Mouse (Mus musculus): ENCODE measurements around the gene Ep400. TPM values are rescaled to one million over a fixed set of nuclear protein-coding genes. Genes with fewer than 3 reads are reported as not detected.
"Not testable (repeated sequence)": the region's sequence is repeated elsewhere in the genome, so short reads cannot be mapped to it uniquely, and the experiment has no call there.

Ep400 gene
- polyA plus RNA-seq, 1 experiment, result 18.5 TPM

DNA sequence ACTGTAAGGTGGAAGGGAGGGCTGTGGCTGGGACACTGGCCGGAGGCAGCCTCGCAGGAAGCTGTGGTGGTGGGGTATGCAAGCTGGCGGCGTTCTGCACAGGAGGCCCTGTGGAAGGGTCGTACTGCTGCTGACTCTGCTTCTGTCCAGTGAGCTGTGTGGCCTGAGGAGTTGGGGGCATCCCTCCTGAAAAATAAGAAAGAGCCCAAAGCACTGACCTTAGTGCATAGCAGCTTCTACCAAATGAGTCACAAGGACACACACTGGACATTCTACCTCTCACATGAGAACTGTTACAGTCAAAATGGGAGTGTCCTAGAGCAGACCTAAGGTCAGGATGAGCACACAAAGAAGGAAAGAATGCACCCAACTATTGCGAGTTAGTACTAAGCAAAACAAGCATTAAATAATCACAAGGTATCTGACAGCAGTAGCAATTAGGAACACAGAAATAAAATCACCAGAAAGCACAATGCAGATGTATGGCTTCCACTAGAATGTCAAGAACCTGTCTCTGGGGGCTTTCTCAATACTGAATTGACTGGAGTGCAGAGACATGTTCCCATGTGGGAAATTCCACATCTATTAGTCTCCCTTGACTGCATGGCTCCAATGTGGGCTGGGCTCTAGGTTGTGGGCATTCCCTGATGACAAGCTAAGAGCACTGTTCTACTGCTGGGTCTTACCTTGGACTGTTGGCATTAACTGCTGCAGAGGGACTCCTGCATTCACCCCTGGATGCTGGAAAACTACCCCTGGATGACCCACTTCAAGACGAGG is 30.8 kb downstream of the Ep400 start:
- TF ChIP-seq GATA1 (IDR thresholded peaks at IDR 0.05; ENCODE audit: borderline replicate concordance, low read length) (no peak), FLI1 (IDR thresholded peaks at IDR 0.05; ENCODE audit: low read length) (no peak)
- Histone ChIP-seq H3K4me1 (peaks cover 42% of the 10 kb centered on the region), H3K27me3 (replicated peaks) (no peaks in the 10 kb centered on the region), H3K4me3 (replicated peaks) (no peak overlapping the region), H3K36me3 (replicated peaks; ENCODE audit: low read length) (peaks cover 78% of the 10 kb centered on the region), H3K9me3 (no peaks in the 10 kb centered on the region)

DNA sequence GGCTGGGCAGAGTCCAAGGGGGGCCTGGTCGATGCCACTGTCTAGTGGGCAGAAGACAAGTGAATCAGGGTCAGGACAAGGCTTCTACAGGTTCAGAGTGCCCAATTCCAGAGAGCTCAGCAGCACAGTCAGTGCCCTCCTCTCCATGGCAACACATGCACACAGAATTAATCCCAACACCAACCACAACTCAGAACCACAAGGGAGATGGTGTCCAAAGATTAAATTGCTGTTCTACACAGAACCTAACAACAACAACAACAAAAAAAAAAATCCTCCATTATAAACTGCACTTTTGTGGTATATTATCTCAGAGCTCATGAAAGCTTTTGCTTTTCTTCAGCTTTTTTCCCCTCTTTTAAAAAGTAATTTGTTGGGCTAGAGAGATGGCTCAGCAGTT is 34.9 kb downstream of the Ep400 start:
- Histone ChIP-seq H3K4me3 (replicated peaks) (no peak overlapping the region), H3K36me3 (replicated peaks; ENCODE audit: low read length) (peaks cover 92% of the 10 kb centered on the region), H3K9me3 (no peaks in the 10 kb centered on the region), H3K4me1 (peaks cover 32% of the 10 kb centered on the region), H3K27me3 (replicated peaks) (no peaks in the 10 kb centered on the region)
- TF ChIP-seq FLI1 (IDR thresholded peaks at IDR 0.05; ENCODE audit: low read length) (no peak), GATA1 (IDR thresholded peaks at IDR 0.05; ENCODE audit: borderline replicate concordance, low read length) (no peak)

DNA sequence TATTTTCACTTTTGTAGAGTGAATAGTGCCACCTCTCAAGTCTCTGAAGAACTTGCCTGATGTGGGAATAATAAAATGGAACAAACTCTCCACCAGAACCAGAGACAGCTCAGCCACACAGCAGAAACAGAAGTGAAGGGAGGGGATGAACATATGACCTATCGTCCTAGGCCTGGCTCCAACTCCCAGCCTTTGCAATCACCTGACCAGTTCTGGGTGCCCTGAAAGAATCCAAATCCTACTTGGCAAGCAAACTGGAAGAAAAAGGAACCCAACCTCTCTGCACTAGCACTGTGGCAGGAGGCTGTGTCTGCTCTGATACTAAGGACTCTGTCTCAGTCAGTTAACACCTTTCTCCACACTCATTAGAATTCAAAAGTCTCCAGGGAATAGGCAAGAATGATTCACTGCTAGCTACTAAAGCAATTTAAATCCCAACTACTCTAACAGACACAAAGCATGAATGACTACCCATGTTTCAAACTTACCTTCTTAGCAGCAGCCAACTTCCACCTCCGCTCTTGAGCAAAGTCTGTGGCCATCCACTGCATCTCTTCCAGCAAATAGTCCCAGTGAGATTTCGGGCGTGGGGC is 37.2 kb downstream of the Ep400 start:
- H3K36me3 ChIP-seq (replicated peaks; ENCODE audit: low read length), result peaks cover 90% of the 10 kb centered on the region
- H3K27me3 ChIP-seq (replicated peaks), result no peaks in the 10 kb centered on the region
- TF ChIP-seq FLI1 (IDR thresholded peaks at IDR 0.05; ENCODE audit: low read length), result no peak
- no peak for TF ChIP-seq GATA1 (IDR thresholded peaks at IDR 0.05; ENCODE audit: borderline replicate concordance, low read length)
- peaks cover 21% of the 10 kb centered on the region for H3K4me1 ChIP-seq
- H3K4me3 ChIP-seq (replicated peaks), result no peak overlapping the region
- no peaks in the 10 kb centered on the region for H3K9me3 ChIP-seq

DNA sequence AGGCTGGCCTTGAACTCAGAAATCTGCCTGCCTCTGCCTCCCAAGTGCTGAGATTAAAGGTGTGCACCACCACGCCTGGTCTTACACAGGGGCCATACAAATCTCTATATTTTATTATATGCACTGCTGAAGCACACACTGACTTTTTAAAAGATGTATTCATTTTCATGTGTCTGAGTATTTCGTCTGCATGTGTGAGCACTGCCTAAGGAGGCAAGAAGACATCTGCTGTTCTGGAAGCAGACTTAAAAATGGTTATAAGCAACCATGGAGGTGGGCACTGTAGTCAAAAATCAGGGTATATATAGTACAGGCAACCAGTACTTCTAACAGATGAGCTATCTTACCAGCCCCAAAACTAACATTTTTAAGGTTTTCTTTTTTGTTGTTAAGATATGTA is 39.3 kb downstream of the Ep400 start:
- Histone ChIP-seq H3K9me3 (no peaks in the 10 kb centered on the region), H3K27me3 (replicated peaks) (no peaks in the 10 kb centered on the region), H3K4me3 (replicated peaks) (no peak overlapping the region), H3K4me1 (peaks cover 10% of the 10 kb centered on the region), H3K36me3 (replicated peaks; ENCODE audit: low read length) (peaks cover 90% of the 10 kb centered on the region)
- TF ChIP-seq FLI1 (IDR thresholded peaks at IDR 0.05; ENCODE audit: low read length) (no peak), GATA1 (IDR thresholded peaks at IDR 0.05; ENCODE audit: borderline replicate concordance, low read length) (no peak)

DNA sequence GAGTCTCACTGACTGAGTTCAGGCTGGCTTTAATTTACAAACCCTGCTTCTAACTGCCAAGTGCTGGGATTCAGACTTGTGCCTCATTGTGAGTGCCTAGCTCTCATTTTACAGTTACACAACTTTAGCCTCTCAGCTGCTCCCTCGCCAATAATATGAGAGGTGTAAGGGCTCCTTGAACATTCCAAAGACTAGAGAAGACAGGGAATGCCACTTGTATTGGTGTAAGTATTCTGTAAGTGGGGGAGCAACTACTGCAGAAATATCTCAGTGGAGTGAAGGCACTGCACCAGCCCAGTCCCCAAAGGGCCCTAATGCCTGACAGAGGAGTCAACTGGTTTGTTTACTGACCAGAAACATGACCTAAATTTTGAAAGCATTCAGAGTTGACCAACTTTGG is 42.7 kb downstream of the Ep400 start:
- no peaks in the 10 kb centered on the region for H3K27me3 ChIP-seq (replicated peaks)
- H3K36me3 ChIP-seq (replicated peaks; ENCODE audit: low read length), result peaks cover 93% of the 10 kb centered on the region
- H3K4me1 ChIP-seq, result no peaks in the 10 kb centered on the region
- no peaks in the 10 kb centered on the region for H3K9me3 ChIP-seq
- TF ChIP-seq GATA1 (IDR thresholded peaks at IDR 0.05; ENCODE audit: borderline replicate concordance, low read length) (no peak), FLI1 (IDR thresholded peaks at IDR 0.05; ENCODE audit: low read length) (no peak)
- no peak overlapping the region for H3K4me3 ChIP-seq (replicated peaks)

DNA sequence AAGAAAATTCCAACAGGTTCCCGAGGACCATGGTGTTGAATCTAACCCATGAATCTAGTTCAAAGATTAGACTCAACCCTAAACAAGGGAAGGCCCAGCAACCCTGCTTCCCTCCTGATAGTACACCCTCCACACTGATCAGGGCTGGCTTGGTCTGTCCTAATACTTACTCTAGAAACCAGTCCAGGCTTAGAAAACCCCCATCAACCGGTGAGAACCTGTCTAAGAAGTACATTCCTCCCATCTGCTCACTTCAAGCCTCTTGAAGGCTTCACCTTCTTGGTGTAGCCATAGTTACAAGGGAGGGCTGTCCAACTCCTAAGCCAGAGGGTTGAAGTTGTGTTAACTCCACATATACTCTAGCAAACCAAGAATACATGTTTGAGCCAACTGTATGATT is 47.0 kb downstream of the Ep400 start:
- H3K4me3 ChIP-seq (replicated peaks), result no peak overlapping the region
- no peak for TF ChIP-seq FLI1 (IDR thresholded peaks at IDR 0.05; ENCODE audit: low read length)
- TF ChIP-seq GATA1 (IDR thresholded peaks at IDR 0.05; ENCODE audit: borderline replicate concordance, low read length), result no peak
- H3K36me3 ChIP-seq (replicated peaks; ENCODE audit: low read length), result peaks cover 89% of the 10 kb centered on the region
- H3K4me1 ChIP-seq, result no peaks in the 10 kb centered on the region; the same call in 1 of the 2 replicates
- H3K27me3 ChIP-seq (replicated peaks), result no peaks in the 10 kb centered on the region
- no peaks in the 10 kb centered on the region for H3K9me3 ChIP-seq

DNA sequence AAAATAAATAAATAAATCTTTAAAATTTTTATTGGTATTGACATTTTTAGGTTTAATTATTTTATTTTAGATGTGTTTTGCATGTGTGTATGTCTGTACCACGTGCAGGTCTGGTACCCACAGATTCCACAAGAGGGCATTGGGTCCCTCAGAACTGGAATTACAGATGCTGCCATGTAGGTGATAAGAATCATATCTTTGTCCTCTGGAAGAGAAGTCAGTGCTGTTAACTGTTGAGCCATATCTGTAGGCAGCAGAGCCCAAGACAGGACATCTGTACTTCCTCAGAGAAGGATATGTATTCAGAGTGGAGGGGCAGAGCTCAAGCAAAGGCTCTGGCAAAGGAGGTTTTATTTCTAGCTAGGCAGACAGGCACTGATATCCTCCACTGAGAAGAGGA is 49.1 kb downstream of the Ep400 start:
- H3K27me3 ChIP-seq (replicated peaks); H3K9me3 ChIP-seq; H3K4me1 ChIP-seq; H3K4me3 ChIP-seq (replicated peaks): not testable (repeated sequence)
- peaks cover 89% of the 10 kb centered on the region for H3K36me3 ChIP-seq (replicated peaks; ENCODE audit: low read length)

DNA sequence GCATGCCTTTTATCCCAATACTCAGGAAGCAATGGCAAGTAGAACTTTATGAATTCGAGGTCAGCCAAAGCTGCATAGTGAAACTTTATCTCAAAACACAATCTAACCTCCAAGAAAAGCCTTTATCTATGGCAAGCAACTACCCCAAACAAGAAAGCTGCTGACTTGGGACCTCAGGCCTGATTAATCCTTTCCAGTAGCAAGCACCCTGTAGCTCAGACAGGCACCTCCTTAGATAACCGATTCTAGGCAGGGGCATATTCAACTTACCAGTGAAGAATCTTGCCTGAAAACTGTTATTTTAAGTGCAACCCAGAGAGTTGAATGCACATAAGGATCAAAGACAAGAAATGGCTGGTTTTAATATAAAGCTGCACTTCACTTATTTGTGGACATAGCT is 59.1 kb downstream of the Ep400 start:
- H3K4me1 ChIP-seq, result peaks cover 23% of the 10 kb centered on the region
- no peaks in the 10 kb centered on the region for H3K9me3 ChIP-seq
- TF ChIP-seq FLI1 (IDR thresholded peaks at IDR 0.05; ENCODE audit: low read length) (no peak), GATA1 (IDR thresholded peaks at IDR 0.05; ENCODE audit: borderline replicate concordance, low read length) (no peak)

DNA sequence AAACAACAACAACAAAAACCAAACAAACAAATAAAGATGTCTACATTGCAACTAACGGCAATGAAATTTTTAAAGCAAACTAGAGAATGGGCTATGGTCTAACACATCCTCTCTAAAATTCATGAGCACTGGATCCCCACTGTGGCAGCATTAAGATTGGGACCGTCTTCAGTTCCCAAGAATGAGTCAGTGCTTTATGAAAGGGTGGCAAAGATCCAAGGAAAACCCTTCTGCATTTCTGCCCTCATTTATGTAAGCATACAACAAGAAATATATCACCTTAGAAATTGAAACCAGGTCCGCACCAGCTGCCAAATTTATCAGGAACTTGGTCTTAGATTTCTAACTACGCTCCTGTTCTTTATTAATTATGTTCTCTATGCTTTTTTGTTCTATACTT is 61.3 kb downstream of the Ep400 start:
- Histone ChIP-seq H3K36me3 (replicated peaks; ENCODE audit: low read length) (peaks cover 94% of the 10 kb centered on the region), H3K4me1 (peaks cover 45% of the 10 kb centered on the region)

More for the DNA sequence above, 59.1 kb downstream of the Ep400 start:
- no peak overlapping the region for H3K4me3 ChIP-seq (replicated peaks)
- H3K36me3 ChIP-seq (replicated peaks; ENCODE audit: low read length), result peaks cover 85% of the 10 kb centered on the region
- no peaks in the 10 kb centered on the region for H3K27me3 ChIP-seq (replicated peaks)

DNA sequence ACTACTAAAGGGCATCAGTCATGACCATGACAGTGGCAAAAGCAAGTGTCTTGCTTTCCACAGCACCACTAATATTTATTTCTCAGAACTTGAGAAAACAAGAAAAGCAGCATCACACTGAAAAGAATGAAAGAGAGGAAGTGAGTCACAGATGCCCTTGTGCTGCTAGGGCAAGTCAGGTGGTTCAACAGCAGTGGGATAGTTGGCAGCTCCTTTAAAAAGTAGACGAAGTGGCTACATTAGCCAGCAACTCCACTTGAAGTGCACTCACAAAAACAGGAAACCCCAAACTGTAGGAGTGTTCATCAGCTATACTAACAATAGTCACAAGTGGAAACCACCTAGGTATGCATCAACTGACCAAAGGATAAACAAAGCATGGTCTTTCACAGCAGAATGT is 66.5 kb downstream of the Ep400 start:
- peaks cover 76% of the 10 kb centered on the region for H3K4me1 ChIP-seq
- no peaks in the 10 kb centered on the region for H3K9me3 ChIP-seq
- H3K36me3 ChIP-seq (replicated peaks; ENCODE audit: low read length), result peaks cover 100% of the 10 kb centered on the region
- H3K4me3 ChIP-seq (replicated peaks), result peak overlapping the region; percentile 83
- TF ChIP-seq FLI1 (IDR thresholded peaks at IDR 0.05; ENCODE audit: low read length), result no peak
- no peak for TF ChIP-seq GATA1 (IDR thresholded peaks at IDR 0.05; ENCODE audit: borderline replicate concordance, low read length)
- no peaks in the 10 kb centered on the region for H3K27me3 ChIP-seq (replicated peaks)

More for the DNA sequence above, 61.3 kb downstream of the Ep400 start:
- TF ChIP-seq FLI1 (IDR thresholded peaks at IDR 0.05; ENCODE audit: low read length) (no peak), GATA1 (IDR thresholded peaks at IDR 0.05; ENCODE audit: borderline replicate concordance, low read length) (no peak)
- no peak overlapping the region for H3K4me3 ChIP-seq (replicated peaks)
- H3K9me3 ChIP-seq, result no peaks in the 10 kb centered on the region
- no peaks in the 10 kb centered on the region for H3K27me3 ChIP-seq (replicated peaks)
